Mouse (Mus musculus) MEL (cell line): ENCODE measurements at regions not wholly inside any gene's neighbourhood (a gene's known extent, or its start where the extent isn't known, plus 50 kb on each side); places are given as distances from the start of the nearest gene placed in this dataset.

Experiments
- CHD1 ChIP-seq: IDR thresholded peaks from 2 replicates; pipeline ENCODE4 v1.6.1; 2012; ENCODE audit warnings: low read depth, mild to moderate bottlenecking, inconsistent platforms, low read length, improper control_type of control experiment
- CTCF ChIP-seq, 3 experiments: IDR thresholded peaks in 2 of 3; conservative IDR thresholded peaks in 1 of 3; 2 replicates each; pipeline ENCODE4 v1.5.1; 2011 to 2012; ENCODE audit warnings: low read length in 3 of 3, low read depth in 2 of 3, mild to moderate bottlenecking in 2 of 3, improper control_type of control experiment in 1 of 3, inconsistent platforms in 1 of 3, mixed read lengths in 1 of 3, moderate library complexity in 1 of 3; ENCODE audit not compliant: control insufficient read depth in 1 of 3, insufficient read depth in 1 of 3, poor library complexity in 1 of 3, severe bottlenecking in 1 of 3
- E2F4 ChIP-seq: IDR thresholded peaks from 2 replicates; pipeline ENCODE4 v1.6.1; 2011; ENCODE audit warnings: low read depth, low read length, improper control_type of control experiment, borderline replicate concordance
- EP300 ChIP-seq, 2 experiments: IDR thresholded peaks; 2 replicates each; pipeline ENCODE4 v1.6.1; 2011; ENCODE audit warnings: improper control_type of control experiment in 2 of 2, low read length in 2 of 2, low read depth in 1 of 2, mild to moderate bottlenecking in 1 of 2
- GABPA ChIP-seq: IDR thresholded peaks from 2 replicates; pipeline ENCODE4 v1.6.1; 2012; ENCODE audit warnings: low read depth, mild to moderate bottlenecking, inconsistent platforms, low read length, improper control_type of control experiment, moderate library complexity
- GATA1 ChIP-seq: IDR thresholded peaks from 2 replicates; pipeline ENCODE4 v1.6.1; 2011; ENCODE audit warnings: low read depth, low read length, improper control_type of control experiment
- MAZ ChIP-seq: IDR thresholded peaks from 2 replicates; pipeline ENCODE4 v1.6.1; 2012; ENCODE audit warnings: low read depth, mild to moderate bottlenecking, inconsistent platforms, low read length, improper control_type of control experiment
- MEF2A ChIP-seq: IDR thresholded peaks from 2 replicates; pipeline ENCODE4 v1.6.1; 2014; ENCODE audit warnings: low read depth, mild to moderate bottlenecking, inconsistent platforms, low read length, improper control_type of control experiment; ENCODE audit not compliant: poor library complexity, insufficient replicate concordance, severe bottlenecking; ENCODE audit errors: extremely low read depth
- NELFE ChIP-seq: IDR thresholded peaks from 2 replicates; pipeline ENCODE4 v1.6.1; 2011; ENCODE audit warnings: low read depth, low read length, improper control_type of control experiment
- POLR2A ChIP-seq, 2 experiments: IDR thresholded peaks; 2 replicates each; pipeline ENCODE4 v1.6.1; 2011 to 2012; ENCODE audit warnings: low read length in 2 of 2, mild to moderate bottlenecking in 2 of 2, control low read depth in 1 of 2, improper control_type of control experiment in 1 of 2, low read depth in 1 of 2, moderate library complexity in 1 of 2; ENCODE audit not compliant: control insufficient read depth in 1 of 2, insufficient read depth in 1 of 2, poor library complexity in 1 of 2
- RCOR1 ChIP-seq: IDR thresholded peaks from 2 replicates; pipeline ENCODE4 v1.6.1; 2012; ENCODE audit warnings: low read depth, mild to moderate bottlenecking, inconsistent platforms, low read length, improper control_type of control experiment
- ZNF384 ChIP-seq: IDR thresholded peaks from 2 replicates; pipeline ENCODE4 v1.6.1; 2012; ENCODE audit warnings: low read depth, mild to moderate bottlenecking, inconsistent platforms, low read length, improper control_type of control experiment

- TF ChIP-seq CHD1 (no peak), CTCF (IDR thresholded peaks at IDR 0.05 in 2 of 3, conservative IDR thresholded peaks at IDR 0.05 in 1 of 3; ENCODE audit: control insufficient read depth in 1 of 3, insufficient read depth in 1 of 3, low read depth in 2 of 3, low read length in 3 of 3, poor library complexity in 1 of 3, severe bottlenecking in 1 of 3) (peak in 1 of 3 experiments; percentile 49; a peak in 2 of 6 replicates), MEF2A (no peak), E2F4 (no peak), GATA1 (no peak), ZNF384 (no peak), NELFE (no peak), EP300 (IDR thresholded peaks at IDR 0.05; ENCODE audit: low read depth in 1 of 2, low read length in 2 of 2) (no peak), GABPA (no peak), MAZ (no peak), POLR2A (IDR thresholded peaks at IDR 0.05; ENCODE audit: control insufficient read depth in 1 of 2, insufficient read depth in 1 of 2, low read depth in 1 of 2, low read length in 2 of 2, poor library complexity in 1 of 2) (no peak), RCOR1 (no peak)
Measured at GRCm38 (mm10) chr14:114037063-114037462, 722.7 kb downstream of the Tpm3-rs7 start.
